Mouse (Mus musculus) layer of hippocampus, adult 9-11 months (tissue): ENCODE data around the gene Mfsd4a.
A peak's percentile ranks its signal among the peaks of the same experiment; 100 is the strongest.

Source experiments
- DNase-seq: peaks from one replicate; pipeline ENCODE4 v3.0.0; 2022

Gene Mfsd4a

GRCm38 (mm10) chr1:132067261-132068255 lies at the start of gene Mfsd4a:
TSS of gene Mfsd4a (minus strand) at chr1:132068062.
- peak; percentile 41 for DNase-seq

- no peak for DNase-seq
Observed at GRCm38 (mm10) chr1:132116606-132117005, 48.7 kb upstream of the Mfsd4a start.

GRCm38 (mm10) chr1:132113098-132113497 lies 45.2 kb upstream of the Mfsd4a start:
- no peak for DNase-seq

- DNase-seq = no peak
Observed at GRCm38 (mm10) chr1:132112426-132112825, 44.6 kb upstream of the Mfsd4a start.

- no peak for DNase-seq
Observed at GRCm38 (mm10) chr1:132111411-132111810, 43.5 kb upstream of the Mfsd4a start.

GRCm38 (mm10) chr1:132109368-132109767 lies 41.5 kb upstream of the Mfsd4a start:
- DNase-seq = no peak

- no peak for DNase-seq
Observed at GRCm38 (mm10) chr1:132104353-132104752, 36.5 kb upstream of the Mfsd4a start.

- DNase-seq = no peak
Observed at GRCm38 (mm10) chr1:132101953-132102697, 34.3 kb upstream of the Mfsd4a start.

GRCm38 (mm10) chr1:132099775-132100174 lies 31.9 kb upstream of the Mfsd4a start:
- DNase-seq = no peak

GRCm38 (mm10) chr1:132099016-132099415 lies 31.2 kb upstream of the Mfsd4a start:
- DNase-seq = no peak

- no peak for DNase-seq
Observed at GRCm38 (mm10) chr1:132098076-132098475, 30.2 kb upstream of the Mfsd4a start.

- peak; percentile 31 for DNase-seq
Observed at GRCm38 (mm10) chr1:132095356-132096004, 27.6 kb upstream of the Mfsd4a start.

GRCm38 (mm10) chr1:132093269-132093668 lies 25.4 kb upstream of the Mfsd4a start:
- no peak for DNase-seq

GRCm38 (mm10) chr1:132090266-132090665 lies 22.4 kb upstream of the Mfsd4a start:
- DNase-seq = no peak

- DNase-seq = no peak
Observed at GRCm38 (mm10) chr1:132089767-132090166, 21.9 kb upstream of the Mfsd4a start.

- DNase-seq = peak; percentile 65
Observed at GRCm38 (mm10) chr1:132088181-132088671, 20.4 kb upstream of the Mfsd4a start.

GRCm38 (mm10) chr1:132085181-132086049 lies 17.6 kb upstream of the Mfsd4a start:
- no peak for DNase-seq

GRCm38 (mm10) chr1:132078413-132078812 lies 10.6 kb upstream of the Mfsd4a start:
- DNase-seq = no peak

GRCm38 (mm10) chr1:132075576-132075975 lies 7.7 kb upstream of the Mfsd4a start:
- no peak for DNase-seq

- no peak for DNase-seq
Observed at GRCm38 (mm10) chr1:132070659-132071058, 2.8 kb upstream of the Mfsd4a start.

GRCm38 (mm10) chr1:132069436-132069835 lies 1.6 kb upstream of the Mfsd4a start:
- DNase-seq = peak; percentile 51
